In the genomic region with DNA sequence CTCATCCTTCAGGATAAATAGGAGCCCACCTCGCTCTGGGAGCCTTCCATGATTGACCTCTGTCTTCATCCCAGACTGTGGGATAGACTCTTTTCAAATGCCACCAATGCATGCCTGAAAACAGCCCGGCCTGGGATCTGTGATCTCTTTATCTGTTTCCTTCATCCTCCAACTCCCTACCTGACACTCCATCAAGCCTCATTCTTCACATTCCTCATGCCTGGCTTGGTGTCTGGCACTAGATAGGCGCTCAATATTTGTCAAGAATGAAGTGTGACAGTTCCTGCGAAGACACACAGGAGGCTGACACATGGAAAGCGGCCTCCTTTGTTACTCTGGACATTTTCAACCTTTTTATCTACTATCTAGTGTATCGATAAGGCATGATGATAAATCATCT, we compare ENCODE assay signal across 18 mouse cellular contexts. TPM values are rescaled to one million over a fixed set of nuclear protein-coding genes. Genes with fewer than 3 reads are reported as not detected.
DNase-seq lines count a peak whose midpoint lies in the region; ATAC-seq and TF ChIP-seq lines count a peak whose summit lies in the region.
"Had no signal": no experiment of that assay in that cellular context is flagged by ENCODE, and none has a peak within 500 bp of the region (broad histone marks: within the 10 kb centered on the region; RNA-seq: fewer than 3 reads in every experiment).

No protein-coding gene starts in this region.

- peaks cover 33% of the 10 kb centered on the region for H3K4me1 ChIP-seq in forebrain, embryonic 10.5 days
- no peaks in the 10 kb centered on the region for H3K4me1 ChIP-seq in forebrain, postnatal 0 days (ENCODE audit: insufficient read depth)
- H3K4me1 ChIP-seq in kidney, embryonic 15.5 days, result peaks cover 31% of the 10 kb centered on the region
- H3K4me1 ChIP-seq in embryonic facial prominence, embryonic 13.5 days, result peaks cover 18% of the 10 kb centered on the region
- H3K4me1 ChIP-seq in stomach, embryonic 14.5 days (ENCODE audit: control insufficient read depth, insufficient read depth, low read length), result 0 out of 2 replicates have a peak, but pooled peaks cover 19% of the 10 kb centered on the region
- no peaks in the 10 kb centered on the region for H3K4me1 ChIP-seq in forebrain, embryonic 13.5 days
- H3K4me1 ChIP-seq: midbrain, embryonic 13.5 days had no signal

- no peak overlapping the region for H3K4me3 ChIP-seq in forebrain, embryonic 10.5 days
- no peak overlapping the region for H3K4me3 ChIP-seq in forebrain, postnatal 0 days (ENCODE audit: low read depth, low read length)
- no peak overlapping the region for H3K4me3 ChIP-seq in kidney, embryonic 15.5 days (replicated peaks)
- no peak overlapping the region for H3K4me3 ChIP-seq in embryonic facial prominence, embryonic 13.5 days
- H3K4me3 ChIP-seq in stomach, embryonic 14.5 days (ENCODE audit: low read depth, low read length), result no peak overlapping the region
- H3K4me3 ChIP-seq in forebrain, embryonic 13.5 days, result no peak overlapping the region
- H3K4me3 ChIP-seq: midbrain, embryonic 13.5 days had no signal

- DNase-seq in forebrain, embryonic 10.5 days (ENCODE audit: extremely low spot score, low spot score), result no peak
- no peak for DNase-seq in forebrain, postnatal 0 days
- no peak for DNase-seq in kidney, adult 11 months
- DNase-seq: adrenal gland, postnatal 10 days; cerebellum, adult 8-10 months; heart, postnatal 36 days; kidney, postnatal 36 days; layer of hippocampus, postnatal 36 days; lung, postnatal 36 days; right cerebral cortex, postnatal 25 days had no signal

- no peaks in the 10 kb centered on the region for H3K27me3 ChIP-seq in forebrain, embryonic 10.5 days (ENCODE audit: poor library complexity, severe bottlenecking)
- no peaks in the 10 kb centered on the region for H3K27me3 ChIP-seq in forebrain, postnatal 0 days (ENCODE audit: insufficient read depth, low read length)
- no peaks in the 10 kb centered on the region for H3K27me3 ChIP-seq in kidney, embryonic 15.5 days
- no peaks in the 10 kb centered on the region for H3K27me3 ChIP-seq in embryonic facial prominence, embryonic 13.5 days
- no peaks in the 10 kb centered on the region for H3K27me3 ChIP-seq in stomach, embryonic 14.5 days (ENCODE audit: control insufficient read depth, insufficient read depth, low read length)
- H3K27me3 ChIP-seq in forebrain, embryonic 13.5 days, result no peaks in the 10 kb centered on the region
- H3K27me3 ChIP-seq: midbrain, embryonic 13.5 days had no signal

- no peak for ATAC-seq in forebrain, postnatal 0 days
- no peak for ATAC-seq in kidney, embryonic 15.5 days (replicated peaks; ENCODE audit: low FRiP score)
- no peak for ATAC-seq in embryonic facial prominence, embryonic 13.5 days (ENCODE audit: insufficient number of reproducible peaks, insufficient read depth, low FRiP score, low TSS enrichment, low read depth)
- ATAC-seq in stomach, embryonic 14.5 days (ENCODE audit: insufficient number of reproducible peaks, insufficient read depth, low FRiP score, low read depth), result no peak
- no peak for ATAC-seq in activated CD4-positive, CD25-positive, alpha-beta regulatory T cell, adult 4 months
- no peak for ATAC-seq in forebrain, embryonic 13.5 days
- ATAC-seq: hindbrain, postnatal 0 days; midbrain, embryonic 13.5 days had no signal

- no peaks in the 10 kb centered on the region; the same call in 1 of the 2 replicates for H3K9me3 ChIP-seq in forebrain, embryonic 10.5 days
- no peaks in the 10 kb centered on the region for H3K9me3 ChIP-seq in forebrain, postnatal 0 days (ENCODE audit: low read length)
- no peaks in the 10 kb centered on the region for H3K9me3 ChIP-seq in kidney, embryonic 15.5 days (replicated peaks)
- no peaks in the 10 kb centered on the region for H3K9me3 ChIP-seq in embryonic facial prominence, embryonic 13.5 days
- no peaks in the 10 kb centered on the region for H3K9me3 ChIP-seq in stomach, embryonic 14.5 days (ENCODE audit: control insufficient read depth, low read depth, low read length)
- H3K9me3 ChIP-seq in forebrain, embryonic 13.5 days (replicated peaks), result no peaks in the 10 kb centered on the region
- H3K9me3 ChIP-seq: midbrain, embryonic 13.5 days had no signal

- H3K27ac ChIP-seq in forebrain, embryonic 10.5 days, result 0 out of 2 replicates have a peak overlapping the region, but pooled peaks have one; percentile 8
- no peak overlapping the region for H3K27ac ChIP-seq in forebrain, postnatal 0 days (ENCODE audit: low read depth, low read length)
- peak overlapping the region; percentile 46 for H3K27ac ChIP-seq in kidney, embryonic 15.5 days
- peak overlapping the region; percentile 5; the same call in 1 of the 2 replicates for H3K27ac ChIP-seq in embryonic facial prominence, embryonic 13.5 days
- peak overlapping the region; percentile 81; the same call in 1 of the 2 replicates for H3K27ac ChIP-seq in stomach, embryonic 14.5 days (ENCODE audit: low read length)
- no peak overlapping the region for H3K27ac ChIP-seq in forebrain, embryonic 13.5 days
- H3K27ac ChIP-seq: hindbrain, postnatal 0 days; midbrain, embryonic 13.5 days had no signal

- no peak overlapping the region for H3K9ac ChIP-seq in forebrain, postnatal 0 days
- H3K9ac ChIP-seq in kidney, embryonic 15.5 days, result no peak overlapping the region
- H3K9ac ChIP-seq in embryonic facial prominence, embryonic 13.5 days, result no peak overlapping the region
- H3K9ac ChIP-seq in stomach, embryonic 14.5 days (replicated peaks; ENCODE audit: low read depth, low read length), result no peak overlapping the region
- H3K9ac ChIP-seq in forebrain, embryonic 13.5 days, result no peak overlapping the region
- H3K9ac ChIP-seq: midbrain, embryonic 13.5 days had no signal

- no peak overlapping the region for H3K4me2 ChIP-seq in forebrain, postnatal 0 days (ENCODE audit: low read depth)
- no peak overlapping the region for H3K4me2 ChIP-seq in kidney, embryonic 15.5 days
- H3K4me2 ChIP-seq in embryonic facial prominence, embryonic 13.5 days, result no peak overlapping the region
- H3K4me2 ChIP-seq in stomach, embryonic 14.5 days (replicated peaks; ENCODE audit: low read depth, low read length), result no peak overlapping the region
- H3K4me2 ChIP-seq in forebrain, embryonic 13.5 days, result no peak overlapping the region
- H3K4me2 ChIP-seq: liver, embryonic 11.5 days; midbrain, embryonic 13.5 days had no signal

- H3K36me3 ChIP-seq in forebrain, embryonic 10.5 days (replicated peaks), result no peaks in the 10 kb centered on the region
- H3K36me3 ChIP-seq in forebrain, postnatal 0 days (ENCODE audit: insufficient read depth), result no peaks in the 10 kb centered on the region
- no peaks in the 10 kb centered on the region for H3K36me3 ChIP-seq in kidney, embryonic 15.5 days
- no peaks in the 10 kb centered on the region for H3K36me3 ChIP-seq in embryonic facial prominence, embryonic 13.5 days
- H3K36me3 ChIP-seq in stomach, embryonic 14.5 days (ENCODE audit: control insufficient read depth, insufficient read depth, low read length), result no peaks in the 10 kb centered on the region
- no peaks in the 10 kb centered on the region for H3K36me3 ChIP-seq in forebrain, embryonic 13.5 days (ENCODE audit: poor library complexity, severe bottlenecking)
- H3K36me3 ChIP-seq: midbrain, embryonic 13.5 days had no signal

- no peak for TF ChIP-seq CTCF in forebrain, postnatal 0 days (IDR thresholded peaks at IDR 0.05; ENCODE audit: low read depth)

- WGBS in forebrain, embryonic 10.5 days, result 90% methylated on average over 6 of the region's 6 CpGs
- WGBS in forebrain, postnatal 0 days, result 92% methylated on average over 6 of the region's 6 CpGs
- WGBS in kidney, embryonic 15.5 days, result 78% methylated on average over 6 of the region's 6 CpGs
- 74% methylated on average over 6 of the region's 6 CpGs for WGBS in embryonic facial prominence, embryonic 13.5 days
- 51% methylated on average over 6 of the region's 6 CpGs for WGBS in stomach, embryonic 14.5 days
- WGBS in forebrain, embryonic 13.5 days, result 92% methylated on average over 6 of the region's 6 CpGs

RNA-seq across cellular contexts. Expression of a gene that starts 9.9 kb away (rescaled TPM):
- 15.9 and 22.1 TPM in 2 replicates for polyA plus RNA-seq in forebrain, embryonic 10.5 days (2016; fragmentation: Nextera tagmentation; extraction: Ambion mirVana)
- total RNA-seq in forebrain, postnatal 0 days (2014; rRNA removed), result 10.2 and 14.1 TPM in 2 replicates
- 8.8 and 10.6 TPM in 2 replicates for polyA plus RNA-seq in forebrain, postnatal 0 days (2015; fragmentation: Nextera tagmentation; extraction: Ambion mirVana)
- 23.5 and 24.9 TPM in 2 replicates for polyA plus RNA-seq in kidney, embryonic 15.5 days (2015; fragmentation: Nextera tagmentation; extraction: Ambion mirVana)
- 23.4 and 23.9 TPM in 2 replicates for polyA plus RNA-seq in embryonic facial prominence, embryonic 13.5 days (2015; fragmentation: Nextera tagmentation; extraction: Ambion mirVana)
- 10.8 and 12.9 TPM in 2 replicates for polyA plus RNA-seq in stomach, embryonic 14.5 days (2014; fragmentation: Nextera tagmentation; extraction: Ambion mirVana)
- 1 to 10 TPM; 7.4 to 7.7 TPM for polyA plus RNA-seq in activated CD4-positive, CD25-positive, alpha-beta regulatory T cell, adult 4 months (2017; shearing (Covaris generic))
- 19.5 and 19.6 TPM in 2 replicates for polyA plus RNA-seq in forebrain, embryonic 13.5 days (2015; fragmentation: Nextera tagmentation; extraction: Ambion mirVana)

RNA-seq across cellular contexts. Expression of a gene that starts 19.9 kb away (rescaled TPM):
- polyA plus RNA-seq in forebrain, embryonic 10.5 days (2016; fragmentation: Nextera tagmentation; extraction: Ambion mirVana), result 2,195 and 2,268 TPM in 2 replicates
- 127 and 212 TPM in 2 replicates for total RNA-seq in forebrain, postnatal 0 days (2014; rRNA removed)
- polyA plus RNA-seq in forebrain, postnatal 0 days (2015; fragmentation: Nextera tagmentation; extraction: Ambion mirVana), result 90.4 and 146 TPM in 2 replicates
- polyA plus RNA-seq in kidney, embryonic 15.5 days (2015; fragmentation: Nextera tagmentation; extraction: Ambion mirVana), result 2,036 and 2,131 TPM in 2 replicates
- polyA plus RNA-seq in embryonic facial prominence, embryonic 13.5 days (2015; fragmentation: Nextera tagmentation; extraction: Ambion mirVana), result 874 and 912 TPM in 2 replicates
- polyA plus RNA-seq in stomach, embryonic 14.5 days (2014; fragmentation: Nextera tagmentation; extraction: Ambion mirVana), result 1,146 and 1,247 TPM in 2 replicates
- polyA plus RNA-seq in activated CD4-positive, CD25-positive, alpha-beta regulatory T cell, adult 4 months (2017; shearing (Covaris generic)), result under 1 TPM; 0.37 to 0.85 TPM
- polyA plus RNA-seq in forebrain, embryonic 13.5 days (2015; fragmentation: Nextera tagmentation; extraction: Ambion mirVana), result 443 and 547 TPM in 2 replicates

Comparison
In these comparisons a context has a peak if more than half of its experiments do, and no peak if none do; other contexts are left out.
1. H3K27ac ChIP-seq: peak in forebrain, embryonic 10.5 days (single experiment), kidney, embryonic 15.5 days (single experiment), embryonic facial prominence, embryonic 13.5 days (single experiment) and stomach, embryonic 14.5 days (single experiment); none in forebrain, postnatal 0 days (single experiment) and forebrain, embryonic 13.5 days (single experiment).
2. RNA of a gene that starts 19.9 kb away (polyA plus RNA-seq): 2,195 to 2,268 TPM in forebrain, embryonic 10.5 days, 2,036 to 2,131 TPM in kidney, embryonic 15.5 days, 1,146 to 1,247 TPM in stomach, embryonic 14.5 days, 874 to 912 TPM in embryonic facial prominence, embryonic 13.5 days, 443 to 547 TPM in forebrain, embryonic 13.5 days and 90.4 to 146 TPM in forebrain, postnatal 0 days; 0.37 to 0.85 TPM in activated CD4-positive, CD25-positive, alpha-beta regulatory T cell, adult 4 months; every median in the first group is over 10 times any median in the second.